In the genomic region with DNA sequence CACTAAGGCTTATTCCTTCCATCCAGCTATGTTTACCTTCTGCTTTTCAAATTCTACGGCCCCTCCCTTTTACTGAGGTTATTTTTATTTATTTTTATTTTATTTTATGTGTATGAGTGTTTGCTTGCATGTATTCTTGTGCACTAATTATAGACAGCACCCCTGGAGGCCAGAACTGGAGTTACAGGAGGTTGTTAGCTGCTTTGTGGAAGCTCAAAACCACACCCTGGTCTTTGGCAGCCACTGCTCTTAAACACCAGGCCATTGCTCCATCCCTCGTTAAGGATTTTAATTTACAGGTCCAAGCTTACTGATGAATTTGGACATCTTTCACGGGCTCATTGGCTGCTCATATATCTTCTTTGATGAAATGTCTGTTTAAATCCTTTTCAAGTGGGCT, we compare ENCODE assay signal across 10 mouse cellular contexts. TPM values are rescaled to one million over a fixed set of nuclear protein-coding genes. Genes with fewer than 3 reads are reported as not detected.
DNase-seq lines count a peak whose midpoint lies in the region; ATAC-seq and TF ChIP-seq lines count a peak whose summit lies in the region.
"Had no signal": no experiment of that assay in that cellular context is flagged by ENCODE, and none has a peak within 500 bp of the region (broad histone marks: within the 10 kb centered on the region; RNA-seq: fewer than 3 reads in every experiment).

No protein-coding gene starts in this region.

- H3K4me1 ChIP-seq in intestine, postnatal 0 days (replicated peaks; ENCODE audit: control insufficient read depth, insufficient read depth, low read length) = no peaks in the 10 kb centered on the region
- no peaks in the 10 kb centered on the region for H3K4me1 ChIP-seq in intestine, embryonic 15.5 days (replicated peaks)
- no peaks in the 10 kb centered on the region for H3K4me1 ChIP-seq in G1E (ENCODE audit: insufficient read depth, low read depth, low read length)
- H3K4me1 ChIP-seq: neural tube, embryonic 12.5 days had no signal

- H3K4me3 ChIP-seq in intestine, postnatal 0 days (ENCODE audit: low read depth, low read length) = no peak overlapping the region
- no peak overlapping the region for H3K4me3 ChIP-seq in intestine, embryonic 15.5 days (replicated peaks)
- H3K4me3 ChIP-seq in G1E (ENCODE audit: low read depth, low read length) = no peak overlapping the region
- H3K4me3 ChIP-seq: neural tube, embryonic 12.5 days had no signal

- no peaks in the 10 kb centered on the region for H3K9me3 ChIP-seq in intestine, postnatal 0 days (ENCODE audit: control insufficient read depth)
- no peaks in the 10 kb centered on the region for H3K9me3 ChIP-seq in intestine, embryonic 15.5 days
- H3K9me3 ChIP-seq in G1E (replicated peaks) = no peaks in the 10 kb centered on the region
- H3K9me3 ChIP-seq: neural tube, embryonic 12.5 days had no signal

- no peak overlapping the region for H3K4me2 ChIP-seq in intestine, postnatal 0 days (replicated peaks; ENCODE audit: low read depth)
- no peak overlapping the region for H3K4me2 ChIP-seq in intestine, embryonic 15.5 days (replicated peaks)
- H3K4me2 ChIP-seq: neural tube, embryonic 12.5 days had no signal

- ATAC-seq in intestine, postnatal 0 days = no peak
- ATAC-seq in intestine, embryonic 15.5 days = no peak
- peak; percentile 34; the same call in 1 of the 2 replicates for ATAC-seq in G1E (ENCODE audit: extremely low read depth, insufficient number of reproducible peaks, low FRiP score, poor library complexity, severe bottlenecking)
- ATAC-seq: intestine, embryonic 16.5 days had no signal

- no peaks in the 10 kb centered on the region for H3K27me3 ChIP-seq in intestine, postnatal 0 days (replicated peaks; ENCODE audit: control insufficient read depth, insufficient read depth, low read length)
- no peaks in the 10 kb centered on the region for H3K27me3 ChIP-seq in intestine, embryonic 15.5 days (replicated peaks)
- peaks cover 3% of the 10 kb centered on the region; the same call in 1 of the 2 replicates for H3K27me3 ChIP-seq in G1E (ENCODE audit: insufficient read depth, low read length)
- H3K27me3 ChIP-seq: neural tube, embryonic 12.5 days had no signal

- TF ChIP-seq CTCF in intestine, postnatal 0 days (IDR thresholded peaks at IDR 0.05; ENCODE audit: low read depth) = peak; percentile 54
- no peak for TF ChIP-seq CTCF in G1E (IDR thresholded peaks at IDR 0.05; ENCODE audit: low read depth, low read length)

- H3K36me3 ChIP-seq in intestine, postnatal 0 days (ENCODE audit: control insufficient read depth, insufficient read depth) = no peaks in the 10 kb centered on the region
- no peaks in the 10 kb centered on the region for H3K36me3 ChIP-seq in intestine, embryonic 15.5 days
- H3K36me3 ChIP-seq in G1E (replicated peaks) = no peaks in the 10 kb centered on the region
- H3K36me3 ChIP-seq: neural tube, embryonic 12.5 days had no signal

- H3K27ac ChIP-seq in intestine, postnatal 0 days (ENCODE audit: low read depth, low read length) = no peak overlapping the region
- H3K27ac ChIP-seq in intestine, embryonic 15.5 days = no peak overlapping the region
- H3K27ac ChIP-seq: neural tube, embryonic 12.5 days had no signal

- 58% methylated on average over 3 of the region's 3 CpGs for WGBS in intestine, postnatal 0 days
- WGBS in intestine, embryonic 15.5 days = 59% methylated on average over 3 of the region's 3 CpGs

- peak; percentile 23 to 36 for DNase-seq in B cell, adult 2 months
- DNase-seq in G1E (ENCODE audit: low spot score) = no peak
- DNase-seq in induced T-regulatory cell, adult 2 months (ENCODE audit: low read depth) = peak; percentile 52
- no peak for DNase-seq in spleen, postnatal 4 days (ENCODE audit: low spot score in 2 of 2)
- no peak for DNase-seq in kidney, adult 11 months
- no peak for DNase-seq in kidney, postnatal 4 days

- no peak overlapping the region for H3K9ac ChIP-seq in intestine, postnatal 0 days (ENCODE audit: low read depth, low read length)
- H3K9ac ChIP-seq in intestine, embryonic 15.5 days = no peak overlapping the region
- H3K9ac ChIP-seq: neural tube, embryonic 12.5 days had no signal

RNA-seq across cellular contexts. Expression of a gene that starts 14.6 kb away (rescaled TPM):
- 9.7 and 11.1 TPM in 2 replicates for polyA plus RNA-seq in intestine, postnatal 0 days (2015; fragmentation: Nextera tagmentation; extraction: Ambion mirVana)
- polyA plus RNA-seq in intestine, embryonic 15.5 days (2015; fragmentation: Nextera tagmentation; extraction: Ambion mirVana) = 8.0 and 9.3 TPM in 2 replicates
- total RNA-seq in G1E (2014; fragmentation: Nextera tagmentation) (55.0 and 85.5 TPM in 2 replicates), G1E (2017) (30.2 and 32.2 TPM in 2 replicates)
- 37.0 and 38.8 TPM in 2 replicates for polyA plus RNA-seq in G1E (2012)

Comparison
In these comparisons a context has a peak if more than half of its experiments do, and no peak if none do; other contexts are left out.
1. DNase-seq: peak in B cell, adult 2 months (2 of 2) and induced T-regulatory cell, adult 2 months (single experiment); none in G1E (single experiment), spleen, postnatal 4 days (0 of 2), kidney, adult 11 months (single experiment) and kidney, postnatal 4 days (0 of 2).